Mouse (Mus musculus): ENCODE data around the gene Fga. TPM values are rescaled to one million over a fixed set of nuclear protein-coding genes. Genes with fewer than 3 reads are reported as not detected.

The Fga gene
- polyA plus RNA-seq, 1 experiment from 2014 or later = 19.2 TPM

DNA sequence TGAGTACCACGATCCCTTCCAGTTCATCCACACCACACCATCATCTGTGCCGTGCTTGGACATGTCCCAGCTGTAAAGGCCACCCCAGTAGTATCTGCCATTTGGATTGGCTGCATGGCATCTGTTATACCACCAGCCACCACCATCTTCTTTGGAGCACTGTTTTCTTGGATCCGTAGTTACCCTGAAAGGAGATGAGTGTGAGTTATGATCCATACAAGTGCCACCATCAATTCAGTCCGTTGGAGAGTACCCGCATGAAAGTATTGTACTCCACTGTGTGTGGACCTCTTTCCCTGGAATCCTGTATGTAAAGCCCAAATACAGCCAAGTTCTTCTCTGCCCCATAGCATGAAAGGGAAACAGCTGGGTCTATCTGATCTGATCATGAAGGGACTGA is 16.6 kb downstream of the Fga start:
- Histone ChIP-seq H3K4me2 (ENCODE audit: low read depth, low read length) (no peak overlapping the region), H3K27ac (ENCODE audit: low read length) (no peak overlapping the region), H3K9me3 (ENCODE audit: control insufficient read depth, low read length) (no peaks in the 10 kb centered on the region), H3K4me3 (ENCODE audit: low read length) (no peak overlapping the region), H3K36me3 (ENCODE audit: control insufficient read depth, insufficient read depth, low read length) (no peaks in the 10 kb centered on the region), H3K9ac (ENCODE audit: low read depth, low read length) (no peak overlapping the region), H3K4me1 (ENCODE audit: control insufficient read depth, insufficient read depth, low read length) (no peaks in the 10 kb centered on the region), H3K27me3 (replicated peaks; ENCODE audit: control insufficient read depth, insufficient read depth, low read length) (no peaks in the 10 kb centered on the region)
- WGBS = 87% methylated on average over 5 of the region's 5 CpGs
- ATAC-seq = no peak

DNA sequence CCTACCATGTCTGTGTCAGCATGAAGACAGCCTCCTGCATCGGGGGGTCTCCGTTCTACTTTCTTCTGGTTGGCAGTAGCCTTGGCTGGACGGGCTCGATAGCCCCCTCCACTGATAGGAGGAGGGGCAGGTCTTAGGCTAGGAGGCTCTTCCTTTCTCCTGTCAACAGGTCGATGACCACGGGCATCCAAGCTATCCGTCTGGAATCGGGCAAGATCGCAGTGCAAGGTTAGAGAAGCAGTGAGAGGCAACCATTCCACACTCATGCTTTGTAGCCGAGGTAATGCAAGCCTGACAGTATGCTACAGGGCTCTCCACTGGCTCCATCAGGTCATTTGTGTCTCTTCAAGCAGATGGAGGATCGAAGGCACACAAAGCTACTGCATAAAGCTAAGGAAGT is 20.8 kb downstream of the Fga start:
- no peak for ATAC-seq
- no peak overlapping the region for H3K4me3 ChIP-seq (ENCODE audit: low read length)
- H3K4me1 ChIP-seq (ENCODE audit: control insufficient read depth, insufficient read depth, low read length) = no peaks in the 10 kb centered on the region
- 84% methylated on average over 11 of the region's 11 CpGs for WGBS
- no peaks in the 10 kb centered on the region for H3K36me3 ChIP-seq (ENCODE audit: control insufficient read depth, insufficient read depth, low read length)
- no peaks in the 10 kb centered on the region for H3K27me3 ChIP-seq (replicated peaks; ENCODE audit: control insufficient read depth, insufficient read depth, low read length)
- H3K4me2 ChIP-seq (ENCODE audit: low read depth, low read length) = no peak overlapping the region
- no peak overlapping the region for H3K27ac ChIP-seq (ENCODE audit: low read length)
- no peaks in the 10 kb centered on the region for H3K9me3 ChIP-seq (ENCODE audit: control insufficient read depth, low read length)
- H3K9ac ChIP-seq (ENCODE audit: low read depth, low read length) = no peak overlapping the region

DNA sequence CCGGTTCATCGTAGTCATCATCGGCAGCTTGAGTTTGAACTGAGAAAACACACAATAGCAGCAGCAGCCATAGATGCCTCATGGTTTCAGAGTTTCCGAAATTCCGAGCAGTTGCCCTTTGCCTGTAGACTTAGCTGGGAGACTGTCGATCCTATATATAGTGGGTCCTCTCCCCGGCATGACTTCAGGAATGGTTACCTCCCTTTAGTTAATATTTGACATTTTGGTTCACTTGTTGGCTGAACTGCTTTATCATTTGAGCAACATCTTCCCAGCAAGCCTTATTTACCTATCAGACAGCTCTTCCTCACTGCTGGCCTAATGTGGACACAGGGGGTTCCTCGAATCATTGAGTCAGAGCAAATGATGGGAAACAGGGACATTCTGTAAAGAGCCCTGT is 23.8 kb downstream of the Fga start, which contains the start of gene Fgb:
Gene Fgb, minus strand, starts transcription at position 184 of the 400 bp plus-strand sequence.
- Histone ChIP-seq H3K27me3 (replicated peaks; ENCODE audit: control insufficient read depth, insufficient read depth, low read length) (no peaks in the 10 kb centered on the region), H3K36me3 (ENCODE audit: control insufficient read depth, insufficient read depth, low read length) (no peaks in the 10 kb centered on the region), H3K9ac (ENCODE audit: low read depth, low read length) (no peak within 1 kb of the TSS), H3K4me2 (ENCODE audit: low read depth, low read length) (no peak within 1 kb of the TSS), H3K9me3 (ENCODE audit: control insufficient read depth, low read length) (no peaks in the 10 kb centered on the region), H3K4me3 (ENCODE audit: low read length) (no peak within 1 kb of the TSS), H3K4me1 (ENCODE audit: control insufficient read depth, insufficient read depth, low read length) (no peaks in the 10 kb centered on the region), H3K27ac (ENCODE audit: low read length) (no peak within 1 kb of the TSS)
- ATAC-seq = 0 out of 2 replicates have a peak, but pooled peaks have one; percentile 45
- WGBS = 66% methylated on average over 8 of the region's 8 CpGs

DNA sequence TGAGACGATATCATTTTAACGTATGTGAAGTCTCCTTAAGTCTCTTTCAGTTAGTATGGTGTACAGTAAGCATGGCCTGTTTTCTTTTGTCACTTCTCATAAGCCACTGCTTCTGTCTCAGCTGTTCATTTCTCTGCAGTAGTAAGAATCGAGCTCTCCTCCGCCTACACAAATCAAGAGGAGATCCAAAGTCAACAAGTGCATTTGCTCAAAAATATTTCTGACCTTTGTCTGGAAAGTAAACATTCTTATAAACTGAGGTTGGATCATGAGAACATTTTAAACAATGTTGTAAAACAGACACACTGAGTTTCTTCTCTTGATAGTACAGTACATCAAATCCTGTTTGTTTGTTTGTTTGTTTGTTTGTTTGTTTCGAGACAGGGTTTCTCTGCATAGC is 24.8 kb downstream of the Fga start:
- Histone ChIP-seq H3K4me1 (ENCODE audit: control insufficient read depth, insufficient read depth, low read length) (no peaks in the 10 kb centered on the region), H3K4me2 (ENCODE audit: low read depth, low read length) (no peak overlapping the region), H3K27ac (ENCODE audit: low read length) (no peak overlapping the region), H3K36me3 (ENCODE audit: control insufficient read depth, insufficient read depth, low read length) (no peaks in the 10 kb centered on the region), H3K9me3 (ENCODE audit: control insufficient read depth, low read length) (no peaks in the 10 kb centered on the region), H3K27me3 (replicated peaks; ENCODE audit: control insufficient read depth, insufficient read depth, low read length) (no peaks in the 10 kb centered on the region), H3K4me3 (ENCODE audit: low read length) (no peak overlapping the region), H3K9ac (ENCODE audit: low read depth, low read length) (no peak overlapping the region)
- ATAC-seq = no peak
- WGBS = 64% methylated on average over 5 of the region's 5 CpGs

DNA sequence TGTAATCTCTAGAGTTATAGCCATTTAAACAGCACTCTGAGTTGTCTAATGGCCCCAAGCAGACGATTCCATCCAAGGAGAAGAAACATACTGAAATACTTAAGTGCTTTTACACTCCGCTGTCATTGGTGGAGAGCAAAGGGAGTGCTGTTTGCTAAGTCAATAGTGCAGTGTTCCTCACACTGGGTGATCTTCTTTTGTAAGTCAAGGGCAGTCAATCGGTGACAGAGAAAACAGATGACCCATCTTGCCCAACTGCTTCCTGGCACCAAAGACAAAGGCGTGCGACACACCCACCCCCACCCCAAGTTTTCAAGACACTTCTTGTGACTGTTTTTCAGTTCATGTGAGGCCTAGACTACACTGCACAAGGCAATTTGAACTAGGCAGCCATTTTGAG is 26.2 kb downstream of the Fga start:
- ATAC-seq = no peak
- peaks cover 8% of the 10 kb centered on the region; the same call in 1 of the 2 replicates for H3K4me1 ChIP-seq (ENCODE audit: control insufficient read depth, insufficient read depth, low read length)
- no peak overlapping the region for H3K4me3 ChIP-seq (ENCODE audit: low read length)
- H3K27me3 ChIP-seq (replicated peaks; ENCODE audit: control insufficient read depth, insufficient read depth, low read length) = no peaks in the 10 kb centered on the region
- H3K9ac ChIP-seq (ENCODE audit: low read depth, low read length) = no peak overlapping the region
- H3K4me2 ChIP-seq (ENCODE audit: low read depth, low read length) = no peak overlapping the region
- no peak overlapping the region for H3K27ac ChIP-seq (ENCODE audit: low read length)
- WGBS = 74% methylated on average over 5 of the region's 5 CpGs
- no peaks in the 10 kb centered on the region for H3K36me3 ChIP-seq (ENCODE audit: control insufficient read depth, insufficient read depth, low read length)
- no peaks in the 10 kb centered on the region for H3K9me3 ChIP-seq (ENCODE audit: control insufficient read depth, low read length)

DNA sequence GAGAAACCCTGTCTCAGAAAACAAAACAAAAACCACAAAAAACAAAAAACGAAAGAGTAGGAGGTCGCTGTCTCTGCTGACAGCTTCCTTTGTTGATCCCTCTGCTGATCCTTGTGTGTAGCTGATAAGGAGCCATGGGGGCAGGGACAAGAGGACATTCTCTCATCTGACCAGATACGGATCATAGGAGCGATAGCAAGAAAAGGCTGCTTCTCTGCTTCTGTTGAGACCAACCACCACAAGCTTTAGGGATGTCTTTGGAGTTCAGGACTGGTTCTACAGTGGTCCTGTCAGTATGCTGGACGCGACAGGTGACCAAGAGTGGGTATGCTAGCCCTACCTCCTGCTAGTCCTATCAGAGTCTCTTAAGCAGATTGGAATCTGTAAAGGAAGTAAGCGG is 27.2 kb downstream of the Fga start:
- no peak overlapping the region for H3K4me3 ChIP-seq (ENCODE audit: low read length)
- peaks cover 8% of the 10 kb centered on the region; the same call in 1 of the 2 replicates for H3K4me1 ChIP-seq (ENCODE audit: control insufficient read depth, insufficient read depth, low read length)
- H3K4me2 ChIP-seq (ENCODE audit: low read depth, low read length) = no peak overlapping the region
- peak overlapping the region; percentile 18; the same call in 1 of the 2 replicates for H3K27ac ChIP-seq (ENCODE audit: low read length)
- H3K9ac ChIP-seq (ENCODE audit: low read depth, low read length) = no peak overlapping the region
- no peaks in the 10 kb centered on the region for H3K9me3 ChIP-seq (ENCODE audit: control insufficient read depth, low read length)
- no peak for ATAC-seq
- no peaks in the 10 kb centered on the region for H3K27me3 ChIP-seq (replicated peaks; ENCODE audit: control insufficient read depth, insufficient read depth, low read length)
- WGBS = 88% methylated on average over 7 of the region's 7 CpGs
- no peaks in the 10 kb centered on the region for H3K36me3 ChIP-seq (ENCODE audit: control insufficient read depth, insufficient read depth, low read length)

DNA sequence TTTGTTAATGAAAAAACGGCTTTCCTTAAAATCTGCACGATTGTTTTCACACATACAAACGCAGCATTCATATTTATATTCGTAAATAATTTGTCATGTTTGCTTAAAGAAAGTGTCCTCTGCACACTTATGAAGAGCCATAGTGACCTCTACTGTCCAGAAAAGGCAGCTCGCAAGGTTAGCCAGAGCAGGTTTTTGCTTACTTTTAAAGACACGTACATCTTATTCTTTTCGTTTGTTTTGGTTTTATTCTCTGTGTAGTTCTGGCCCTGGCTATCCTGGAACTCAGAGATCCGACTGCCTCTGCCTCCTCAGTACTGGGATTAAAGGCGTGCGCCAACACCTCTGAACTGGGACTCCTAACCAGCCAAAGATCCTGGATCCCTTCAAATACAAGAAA is 27.9 kb downstream of the Fga start:
- H3K4me1 ChIP-seq (ENCODE audit: control insufficient read depth, insufficient read depth, low read length) = peaks cover 8% of the 10 kb centered on the region; the same call in 1 of the 2 replicates
- H3K36me3 ChIP-seq (ENCODE audit: control insufficient read depth, insufficient read depth, low read length) = 0 out of 2 replicates have a peak, but pooled peaks cover 2% of the 10 kb centered on the region
- H3K27me3 ChIP-seq (replicated peaks; ENCODE audit: control insufficient read depth, insufficient read depth, low read length) = no peaks in the 10 kb centered on the region
- 24% methylated on average over 10 of the region's 10 CpGs for WGBS
- H3K9ac ChIP-seq (ENCODE audit: low read depth, low read length) = no peak overlapping the region
- no peaks in the 10 kb centered on the region for H3K9me3 ChIP-seq (ENCODE audit: control insufficient read depth, low read length)
- 0 out of 2 replicates have a peak overlapping the region, but pooled peaks have one; percentile 17 for H3K4me2 ChIP-seq (ENCODE audit: low read depth, low read length)
- H3K4me3 ChIP-seq (ENCODE audit: low read length) = no peak overlapping the region
- no peak overlapping the region for H3K27ac ChIP-seq (ENCODE audit: low read length)
- no peak for ATAC-seq

DNA sequence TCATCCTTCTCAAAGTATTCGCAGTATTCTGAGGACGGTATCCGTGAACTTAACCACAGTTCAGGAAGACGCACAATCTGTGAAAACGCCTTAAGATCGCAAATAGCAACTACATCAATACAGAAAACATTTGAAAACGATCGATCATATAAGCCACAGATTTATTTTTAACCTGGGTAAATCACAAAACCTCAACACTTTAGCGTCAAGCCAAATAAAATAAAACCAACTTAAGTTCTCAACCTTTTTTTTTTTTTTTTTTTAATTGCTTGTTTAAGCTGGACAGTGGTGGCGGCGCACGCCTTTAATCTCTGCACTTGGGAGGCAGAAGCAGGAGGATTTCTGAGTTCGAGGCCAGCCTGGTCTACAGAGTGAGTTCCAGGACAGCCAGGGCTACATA is 28.9 kb downstream of the Fga start:
- Histone ChIP-seq H3K27me3 (replicated peaks; ENCODE audit: control insufficient read depth, insufficient read depth, low read length) (no peaks in the 10 kb centered on the region), H3K4me3 (ENCODE audit: low read length) (peak overlapping the region; percentile 88), H3K27ac (ENCODE audit: low read length) (no peak overlapping the region), H3K36me3 (ENCODE audit: control insufficient read depth, insufficient read depth, low read length) (0 out of 2 replicates have a peak, but pooled peaks cover 4% of the 10 kb centered on the region), H3K9me3 (ENCODE audit: control insufficient read depth, low read length) (no peaks in the 10 kb centered on the region), H3K9ac (ENCODE audit: low read depth, low read length) (peak overlapping the region; percentile 37; the same call in 1 of the 2 replicates), H3K4me2 (ENCODE audit: low read depth, low read length) (peak overlapping the region; percentile 44), H3K4me1 (ENCODE audit: control insufficient read depth, insufficient read depth, low read length) (peaks cover 8% of the 10 kb centered on the region; the same call in 1 of the 2 replicates)
- WGBS = 27% methylated on average over 13 of the region's 13 CpGs
- ATAC-seq = no peak

DNA sequence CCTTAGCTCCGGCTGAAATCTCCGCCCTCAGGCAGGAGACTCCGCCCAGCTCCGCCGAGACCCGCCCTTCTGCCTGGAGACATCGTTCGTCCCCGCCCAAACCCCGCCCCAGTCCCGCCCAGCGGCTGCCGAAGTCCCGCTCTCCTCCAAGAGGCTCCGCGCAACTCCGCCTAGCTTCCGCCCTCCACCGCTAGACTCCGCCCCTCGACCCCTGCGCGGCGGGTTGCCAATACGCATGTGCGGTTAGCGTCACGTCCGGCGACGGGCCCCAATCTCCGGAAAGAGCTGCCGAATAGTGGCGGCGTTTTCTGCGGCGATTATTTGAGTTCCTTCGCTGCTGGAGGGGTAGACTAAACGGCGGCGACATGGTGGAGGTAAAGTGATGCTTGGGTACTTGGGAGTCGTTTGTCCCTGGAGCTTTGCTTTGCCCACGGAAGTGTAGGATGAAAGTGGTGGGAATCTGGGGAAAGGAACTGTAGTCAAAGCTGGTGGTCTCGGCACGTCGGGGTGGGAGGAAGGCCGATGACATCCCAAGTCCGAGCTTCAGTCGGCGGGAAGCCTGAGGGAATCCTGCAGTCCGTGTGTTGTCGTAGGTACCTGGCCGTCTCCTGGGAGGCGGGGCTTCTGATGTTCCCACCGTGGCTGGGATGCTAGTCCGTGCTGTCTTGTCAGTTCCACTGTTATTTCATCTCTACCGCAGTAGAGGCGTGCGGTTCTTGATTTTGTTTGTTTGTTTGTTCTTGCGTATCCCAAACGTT is 29.6 kb downstream of the Fga start, which contains the start of gene Plrg1:
Gene Plrg1, plus strand, starts transcription at position 242 of the 758 bp plus-strand sequence.
- H3K27ac ChIP-seq (ENCODE audit: low read length) = peak within 1 kb of the TSS; percentile 74
- peak within 1 kb of the TSS; percentile 85 for H3K9ac ChIP-seq (ENCODE audit: low read depth, low read length)
- under 1% methylated on average over 61 of the region's 61 CpGs for WGBS
- no peaks in the 10 kb centered on the region for H3K27me3 ChIP-seq (replicated peaks; ENCODE audit: control insufficient read depth, insufficient read depth, low read length)
- H3K4me2 ChIP-seq (ENCODE audit: low read depth, low read length) = peak within 1 kb of the TSS; percentile 84
- no peaks in the 10 kb centered on the region for H3K9me3 ChIP-seq (ENCODE audit: control insufficient read depth, low read length)
- peaks cover 8% of the 10 kb centered on the region; the same call in 1 of the 2 replicates for H3K4me1 ChIP-seq (ENCODE audit: control insufficient read depth, insufficient read depth, low read length)
- ATAC-seq = peak; percentile 99
- peak within 1 kb of the TSS; percentile 88 for H3K4me3 ChIP-seq (ENCODE audit: low read length)
- H3K36me3 ChIP-seq (ENCODE audit: control insufficient read depth, insufficient read depth, low read length) = 0 out of 2 replicates have a peak, but pooled peaks cover 4% of the 10 kb centered on the region

Measured in intestine, embryonic 16.5 days (tissue).